Mouse (Mus musculus) MEL (cell line): Measurements from ENCODE around the gene Ccdc87.

Experiments
- CTCF ChIP-seq, 3 experiments: IDR thresholded peaks in 2 of 3; conservative IDR thresholded peaks in 1 of 3; 2 replicates each; pipeline ENCODE4 v1.5.1; 2011 to 2012; ENCODE audit warnings: low read length in 3 of 3, low read depth in 2 of 3, mild to moderate bottlenecking in 2 of 3, improper control_type of control experiment in 1 of 3, inconsistent platforms in 1 of 3, mixed read lengths in 1 of 3, moderate library complexity in 1 of 3; ENCODE audit not compliant: control insufficient read depth in 1 of 3, insufficient read depth in 1 of 3, poor library complexity in 1 of 3, severe bottlenecking in 1 of 3
- EP300 ChIP-seq, 2 experiments: IDR thresholded peaks; 2 replicates each; pipeline ENCODE4 v1.6.1; 2011; ENCODE audit warnings: improper control_type of control experiment in 2 of 2, low read length in 2 of 2, low read depth in 1 of 2, mild to moderate bottlenecking in 1 of 2
- GATA1 ChIP-seq: IDR thresholded peaks from 2 replicates; pipeline ENCODE4 v1.6.1; 2011; ENCODE audit warnings: low read depth, low read length, improper control_type of control experiment
- MAFK ChIP-seq: IDR thresholded peaks from 2 replicates; pipeline ENCODE4 v1.6.1; 2011; ENCODE audit warnings: low read depth, mild to moderate bottlenecking, low read length, improper control_type of control experiment, borderline replicate concordance
- MYC ChIP-seq: IDR thresholded peaks from 2 replicates; pipeline ENCODE4 v1.6.1; 2011; ENCODE audit warnings: low read depth, mild to moderate bottlenecking, low read length, improper control_type of control experiment, moderate library complexity
- POLR2A ChIP-seq, 2 experiments: IDR thresholded peaks; 2 replicates each; pipeline ENCODE4 v1.6.1; 2011 to 2012; ENCODE audit warnings: low read length in 2 of 2, mild to moderate bottlenecking in 2 of 2, control low read depth in 1 of 2, improper control_type of control experiment in 1 of 2, low read depth in 1 of 2, moderate library complexity in 1 of 2; ENCODE audit not compliant: control insufficient read depth in 1 of 2, insufficient read depth in 1 of 2, poor library complexity in 1 of 2
- ZC3H11A ChIP-seq: IDR thresholded peaks from 2 replicates; pipeline ENCODE4 v1.6.1; 2012; ENCODE audit warnings: low read depth, mild to moderate bottlenecking, inconsistent platforms, low read length, improper control_type of control experiment
- ZMIZ1 ChIP-seq: IDR thresholded peaks from 2 replicates; pipeline ENCODE4 v1.6.1; 2012; ENCODE audit warnings: low read depth, mild to moderate bottlenecking, inconsistent platforms, low read length, improper control_type of control experiment, moderate library complexity
- ZNF384 ChIP-seq: IDR thresholded peaks from 2 replicates; pipeline ENCODE4 v1.6.1; 2012; ENCODE audit warnings: low read depth, mild to moderate bottlenecking, inconsistent platforms, low read length, improper control_type of control experiment

- TF ChIP-seq POLR2A (IDR thresholded peaks at IDR 0.05; ENCODE audit: control insufficient read depth in 1 of 2, insufficient read depth in 1 of 2, low read depth in 1 of 2, low read length in 2 of 2, poor library complexity in 1 of 2) (no peak), EP300 (IDR thresholded peaks at IDR 0.05; ENCODE audit: low read depth in 1 of 2, low read length in 2 of 2) (no peak), CTCF (IDR thresholded peaks at IDR 0.05 in 2 of 3, conservative IDR thresholded peaks at IDR 0.05 in 1 of 3; ENCODE audit: control insufficient read depth in 1 of 3, insufficient read depth in 1 of 3, low read depth in 2 of 3, low read length in 3 of 3, poor library complexity in 1 of 3, severe bottlenecking in 1 of 3) (no peak), ZNF384 (no peak), MYC (no peak), ZMIZ1 (no peak), ZC3H11A (no peak), MAFK (no peak), GATA1 (no peak)
These were observed 23.9 kb downstream of the Ccdc87 start for GRCm38 (mm10) chr19:4863048-4863447.
